Mouse (Mus musculus): Measurements from ENCODE around the gene Krtdap. TPM values are rescaled to one million over a fixed set of nuclear protein-coding genes. Genes with fewer than 3 reads are reported as not detected.
A peak's percentile ranks its signal among the peaks of the same experiment; 100 is the strongest.

Krtdap gene
- polyA plus RNA-seq, 1 experiment from 2014 or later: 4.1 TPM

DNA sequence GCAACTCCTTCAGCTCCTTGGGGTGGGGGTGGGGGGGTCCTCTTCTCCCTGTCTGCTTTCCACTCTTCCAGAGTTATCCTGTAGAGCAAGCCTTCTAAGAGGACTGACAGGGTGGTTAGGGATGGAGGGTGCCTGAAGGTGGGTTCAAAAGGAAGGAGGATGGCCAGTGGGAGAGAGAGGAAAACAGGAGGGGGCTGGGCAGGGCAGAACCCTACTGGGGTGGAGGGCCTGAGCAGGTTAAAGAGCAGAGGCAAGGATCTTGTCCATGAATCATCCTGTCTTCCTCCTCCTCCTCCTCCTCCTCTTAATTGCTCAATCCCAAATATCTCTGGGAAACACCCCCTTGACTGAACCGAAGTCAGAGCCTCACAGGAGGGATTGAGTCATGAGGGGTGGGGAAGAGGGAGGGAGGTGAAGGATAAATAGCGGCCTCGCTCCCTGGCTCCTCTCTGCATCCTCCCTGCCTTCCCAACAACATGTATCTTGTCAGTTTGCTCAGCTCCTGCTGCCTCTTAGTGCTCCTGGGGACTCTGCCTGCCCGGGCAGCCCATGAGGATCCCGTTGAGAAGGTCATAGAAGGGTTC lies 36.5 kb upstream of the Krtdap start, which contains the start of gene Sbsn:
TSS of gene Sbsn (plus strand) at position 386 of the 584 bp plus-strand sequence.
- no peak within 1 kb of the TSS for H3K4me2 ChIP-seq (replicated peaks; ENCODE audit: low read depth)
- WGBS: 57% methylated on average over 5 of the region's 5 CpGs
- H3K4me3 ChIP-seq (ENCODE audit: low read depth, low read length): no peak within 1 kb of the TSS
- no peak within 1 kb of the TSS for H3K27ac ChIP-seq (ENCODE audit: low read depth, low read length)
- H3K27me3 ChIP-seq (replicated peaks; ENCODE audit: control insufficient read depth, insufficient read depth, low read length): no peaks in the 10 kb centered on the region
- no peak for TF ChIP-seq CTCF (IDR thresholded peaks at IDR 0.05; ENCODE audit: low read depth)
- H3K36me3 ChIP-seq (ENCODE audit: control insufficient read depth, insufficient read depth): no peaks in the 10 kb centered on the region
- no peaks in the 10 kb centered on the region for H3K9me3 ChIP-seq (ENCODE audit: control insufficient read depth)
- H3K9ac ChIP-seq (ENCODE audit: low read depth, low read length): no peak within 1 kb of the TSS
- H3K4me1 ChIP-seq (replicated peaks; ENCODE audit: control insufficient read depth, insufficient read depth, low read length): no peaks in the 10 kb centered on the region
- ATAC-seq: no peak

DNA sequence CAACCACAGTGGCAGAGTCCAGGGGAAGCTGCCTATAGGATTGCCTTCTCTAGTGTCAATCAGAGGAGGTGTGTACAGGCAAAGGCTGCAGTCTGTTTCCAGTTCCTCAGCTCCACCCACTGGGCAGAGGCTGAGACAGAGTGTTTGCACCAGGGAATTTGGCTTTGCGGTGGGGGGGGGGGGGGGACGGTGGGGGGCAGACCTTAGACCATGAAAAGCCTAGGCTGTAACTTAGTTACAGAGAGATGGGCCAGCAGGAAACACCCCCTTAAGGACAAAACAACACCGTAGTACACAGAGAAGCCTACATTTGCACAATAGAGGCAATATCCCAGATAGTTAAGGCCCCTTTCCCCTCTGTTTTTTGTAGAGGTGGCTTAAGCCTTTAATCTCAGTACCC lies 30.7 kb upstream of the Krtdap start:
- no peak overlapping the region for H3K9ac ChIP-seq (ENCODE audit: low read depth, low read length)
- no peak overlapping the region for H3K27ac ChIP-seq (ENCODE audit: low read depth, low read length)
- no peaks in the 10 kb centered on the region for H3K4me1 ChIP-seq (replicated peaks; ENCODE audit: control insufficient read depth, insufficient read depth, low read length)
- H3K27me3 ChIP-seq (replicated peaks; ENCODE audit: control insufficient read depth, insufficient read depth, low read length): no peaks in the 10 kb centered on the region
- no peaks in the 10 kb centered on the region for H3K36me3 ChIP-seq (ENCODE audit: control insufficient read depth, insufficient read depth)
- no peak overlapping the region for H3K4me3 ChIP-seq (ENCODE audit: low read depth, low read length)
- ATAC-seq: no peak
- TF ChIP-seq CTCF (IDR thresholded peaks at IDR 0.05; ENCODE audit: low read depth): no peak
- 92% methylated on average over 1 of the region's 3 CpGs for WGBS
- H3K9me3 ChIP-seq (ENCODE audit: control insufficient read depth): no peaks in the 10 kb centered on the region
- no peak overlapping the region for H3K4me2 ChIP-seq (replicated peaks; ENCODE audit: low read depth)

DNA sequence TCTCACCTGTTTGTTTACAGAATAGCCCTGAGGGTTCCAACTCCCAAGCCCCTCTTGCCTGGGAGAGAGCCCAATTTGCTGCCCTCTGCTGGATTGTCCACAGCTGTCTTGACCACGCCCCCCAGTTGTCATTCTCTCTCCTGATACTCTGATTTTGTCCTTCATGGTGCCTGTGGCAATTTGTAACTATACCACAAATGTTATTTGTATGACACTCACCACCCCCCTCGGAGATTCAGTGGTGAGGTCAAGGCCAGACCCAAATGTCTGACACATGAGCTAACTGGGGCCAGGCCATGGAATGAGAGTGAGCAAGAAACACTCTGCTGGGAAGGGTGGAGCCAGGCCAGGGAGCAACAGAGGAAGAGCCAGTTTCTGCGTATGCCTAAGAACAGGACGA lies 28.8 kb upstream of the Krtdap start:
- no peak overlapping the region for H3K27ac ChIP-seq (ENCODE audit: low read depth, low read length)

DNA sequence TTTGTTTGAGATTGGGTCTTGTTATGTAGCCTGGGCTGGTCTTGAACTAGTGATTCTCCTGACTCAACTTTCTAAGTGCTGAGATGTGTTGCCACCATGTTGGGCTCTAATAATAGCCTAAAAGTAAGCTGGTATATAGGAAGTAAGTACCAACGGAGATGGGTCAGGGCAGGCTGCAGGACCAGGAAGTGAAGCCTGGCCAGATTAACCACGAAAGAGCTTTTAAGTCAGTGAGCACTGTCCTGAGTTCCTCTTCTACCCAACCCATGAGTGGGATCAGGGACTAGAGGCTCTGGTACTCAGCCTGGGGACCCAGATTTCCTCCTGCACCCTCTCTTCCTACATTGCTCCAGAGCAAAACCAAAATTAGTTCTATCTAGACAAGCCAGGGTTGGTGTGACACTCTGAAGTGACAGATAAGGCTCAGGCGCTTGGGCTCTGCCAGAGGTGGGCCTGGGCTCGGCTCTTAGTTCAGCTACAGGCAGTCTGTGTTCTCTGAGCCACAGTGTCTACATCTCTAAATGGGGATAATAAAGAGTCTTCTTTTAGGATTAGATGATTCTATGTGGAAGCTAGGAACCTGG lies 25.8 kb upstream of the Krtdap start:
- Histone ChIP-seq H3K27ac (ENCODE audit: low read depth, low read length) (no peak overlapping the region), H3K36me3 (ENCODE audit: control insufficient read depth, insufficient read depth) (no peaks in the 10 kb centered on the region), H3K4me3 (ENCODE audit: low read depth, low read length) (no peak overlapping the region), H3K4me2 (replicated peaks; ENCODE audit: low read depth) (no peak overlapping the region), H3K4me1 (replicated peaks; ENCODE audit: control insufficient read depth, insufficient read depth, low read length) (no peaks in the 10 kb centered on the region), H3K9ac (ENCODE audit: low read depth, low read length) (no peak overlapping the region), H3K9me3 (ENCODE audit: control insufficient read depth) (no peaks in the 10 kb centered on the region), H3K27me3 (replicated peaks; ENCODE audit: control insufficient read depth, insufficient read depth, low read length) (peaks cover 6% of the 10 kb centered on the region; the same call in 1 of the 2 replicates)
- 73% methylated on average over 4 of the region's 4 CpGs for WGBS
- no peak for ATAC-seq
- no peak for TF ChIP-seq CTCF (IDR thresholded peaks at IDR 0.05; ENCODE audit: low read depth)

More for the DNA sequence above, 28.8 kb upstream of the Krtdap start:
- peak; percentile 70 for TF ChIP-seq CTCF (IDR thresholded peaks at IDR 0.05; ENCODE audit: low read depth)
- no peak overlapping the region for H3K9ac ChIP-seq (ENCODE audit: low read depth, low read length)
- WGBS: 26% methylated on average over 4 of the region's 4 CpGs
- ATAC-seq: no peak
- no peaks in the 10 kb centered on the region for H3K27me3 ChIP-seq (replicated peaks; ENCODE audit: control insufficient read depth, insufficient read depth, low read length)
- H3K4me2 ChIP-seq (replicated peaks; ENCODE audit: low read depth): no peak overlapping the region
- H3K4me3 ChIP-seq (ENCODE audit: low read depth, low read length): no peak overlapping the region
- H3K36me3 ChIP-seq (ENCODE audit: control insufficient read depth, insufficient read depth): no peaks in the 10 kb centered on the region
- no peaks in the 10 kb centered on the region for H3K4me1 ChIP-seq (replicated peaks; ENCODE audit: control insufficient read depth, insufficient read depth, low read length)
- H3K9me3 ChIP-seq (ENCODE audit: control insufficient read depth): no peaks in the 10 kb centered on the region

DNA sequence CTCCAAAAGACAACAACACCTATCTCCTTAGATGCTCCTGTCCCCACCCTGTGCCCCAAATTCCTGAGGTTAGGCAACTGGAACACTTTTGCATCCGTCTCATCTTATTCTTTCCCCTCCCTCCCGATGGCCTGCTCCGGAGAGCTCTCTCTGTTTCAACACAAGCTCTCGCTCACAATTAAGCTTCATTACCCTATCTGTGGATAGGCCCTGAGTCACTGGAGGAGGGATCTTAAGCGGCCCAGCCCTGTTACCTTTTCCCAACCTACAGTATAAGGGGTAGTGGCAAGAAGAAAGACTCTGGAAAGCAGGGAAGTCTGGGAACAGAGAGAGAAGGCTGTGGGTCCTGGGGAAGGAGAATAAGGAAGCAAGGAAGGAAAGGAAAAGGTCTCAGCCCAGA lies 24.2 kb upstream of the Krtdap start, which contains the start of gene Dmkn:
TSS of gene Dmkn (plus strand) at position 301 of the 400 bp plus-strand sequence.
- TF ChIP-seq CTCF (IDR thresholded peaks at IDR 0.05; ENCODE audit: low read depth): no peak
- Histone ChIP-seq H3K27ac (ENCODE audit: low read depth, low read length) (no peak within 1 kb of the TSS), H3K36me3 (ENCODE audit: control insufficient read depth, insufficient read depth) (no peaks in the 10 kb centered on the region), H3K9me3 (ENCODE audit: control insufficient read depth) (no peaks in the 10 kb centered on the region), H3K27me3 (replicated peaks; ENCODE audit: control insufficient read depth, insufficient read depth, low read length) (peaks cover 6% of the 10 kb centered on the region; the same call in 1 of the 2 replicates), H3K9ac (ENCODE audit: low read depth, low read length) (no peak within 1 kb of the TSS), H3K4me2 (replicated peaks; ENCODE audit: low read depth) (no peak within 1 kb of the TSS), H3K4me1 (replicated peaks; ENCODE audit: control insufficient read depth, insufficient read depth, low read length) (0 out of 2 replicates have a peak, but pooled peaks cover 3% of the 10 kb centered on the region), H3K4me3 (ENCODE audit: low read depth, low read length) (no peak within 1 kb of the TSS)
- 44% methylated on average over 5 of the region's 5 CpGs for WGBS
- no peak for ATAC-seq

DNA sequence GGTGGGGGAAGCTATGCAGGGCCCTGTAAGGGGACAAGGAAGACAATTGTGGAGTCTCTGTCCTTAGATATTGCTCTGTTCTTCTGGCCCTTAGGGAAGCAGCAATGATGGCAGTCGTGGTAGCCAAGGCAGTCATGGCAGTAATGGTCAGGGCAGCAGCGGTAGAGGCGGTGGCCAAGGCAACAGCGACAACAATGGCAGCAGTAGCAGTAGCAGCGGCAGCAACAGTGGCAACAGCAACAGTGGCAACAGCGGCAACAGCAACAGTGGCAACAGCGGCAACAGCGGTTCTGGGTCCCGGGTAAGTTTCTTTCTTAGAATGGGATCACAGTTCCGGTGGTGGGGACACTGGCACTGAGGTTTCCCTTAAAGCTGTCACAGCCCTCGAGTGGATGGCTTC lies 22.5 kb upstream of the Krtdap start:
- Histone ChIP-seq H3K36me3 (ENCODE audit: control insufficient read depth, insufficient read depth) (no peaks in the 10 kb centered on the region), H3K27me3 (replicated peaks; ENCODE audit: control insufficient read depth, insufficient read depth, low read length) (peaks cover 6% of the 10 kb centered on the region; the same call in 1 of the 2 replicates), H3K27ac (ENCODE audit: low read depth, low read length) (no peak overlapping the region), H3K9ac (ENCODE audit: low read depth, low read length) (no peak overlapping the region), H3K4me2 (replicated peaks; ENCODE audit: low read depth) (no peak overlapping the region), H3K4me3 (ENCODE audit: low read depth, low read length) (no peak overlapping the region), H3K4me1 (replicated peaks; ENCODE audit: control insufficient read depth, insufficient read depth, low read length) (0 out of 2 replicates have a peak, but pooled peaks cover 8% of the 10 kb centered on the region), H3K9me3 (ENCODE audit: control insufficient read depth) (no peaks in the 10 kb centered on the region)
- ATAC-seq: no peak
- 49% methylated on average over 11 of the region's 11 CpGs for WGBS
- no peak for TF ChIP-seq CTCF (IDR thresholded peaks at IDR 0.05; ENCODE audit: low read depth)

All from intestine, postnatal 0 days (tissue).